Mouse (Mus musculus) bone marrow macrophage, adult 2 months (primary cell): ENCODE data around the gene C1ql3.

Experiments
- CTCF ChIP-seq: IDR thresholded peaks from 2 replicates; pipeline ENCODE4 v1.5.1; 2012; ENCODE audit warnings: low read depth, mild to moderate bottlenecking, low read length, moderate library complexity
- POLR2A ChIP-seq: IDR thresholded peaks from 2 replicates; pipeline ENCODE4 v1.6.1; 2012; ENCODE audit warnings: mild to moderate bottlenecking, low read depth, low read length, borderline replicate concordance

DNA sequence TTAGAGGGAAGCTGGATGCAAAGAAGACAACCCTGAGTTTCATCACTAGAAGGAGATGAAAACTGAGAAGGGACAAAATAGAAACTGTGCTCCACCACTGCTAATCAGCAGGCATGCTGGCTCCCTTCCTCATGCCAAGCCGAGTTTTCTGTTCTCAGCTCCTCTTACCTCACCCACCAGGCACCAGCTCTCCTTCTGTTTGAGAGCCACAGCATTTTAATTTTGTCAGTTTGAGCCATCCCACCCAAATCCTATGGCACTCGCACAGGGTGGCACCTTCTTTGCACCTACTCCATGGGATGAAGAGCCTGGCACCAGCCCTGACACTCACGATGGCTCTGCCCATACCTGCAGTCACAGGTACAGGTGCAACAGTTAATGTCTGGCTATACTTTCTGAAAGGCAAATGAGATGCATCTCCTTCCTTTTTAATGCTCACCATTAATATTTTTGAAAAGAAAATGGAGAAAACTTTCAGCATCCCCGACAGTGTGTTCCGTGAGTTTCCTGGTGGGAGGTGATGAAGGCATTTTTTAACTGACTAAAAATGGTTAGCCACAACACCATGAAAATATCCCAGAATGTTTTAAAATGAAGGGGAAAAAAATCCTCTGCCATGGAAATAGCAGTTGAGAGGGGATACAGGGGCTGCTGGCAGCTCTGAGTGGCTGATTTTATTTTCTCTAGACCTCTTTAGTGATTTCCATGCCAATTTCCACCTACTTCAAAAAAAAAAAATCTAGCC is 49.0 kb upstream of the C1ql3 start:
- TF ChIP-seq POLR2A = no peak
- no peak for TF ChIP-seq CTCF
